Mouse (Mus musculus) lung, postnatal 36 days (tissue): ENCODE results near the gene Tst.
A peak's percentile ranks its signal among the peaks of the same experiment; 100 is the strongest.

Source experiments
- DNase-seq: peaks from one replicate; pipeline ENCODE4 v3.0.0; 2022; ENCODE audit warnings: mixed read lengths

The Tst gene

GRCm38 (mm10) chr15:78383450-78384219 lies 22.1 kb downstream of the Tst start:
- no peak for DNase-seq

- no peak for DNase-seq
These were observed 23.6 kb downstream of the Tst start for GRCm38 (mm10) chr15:78382115-78382514.

DNA sequence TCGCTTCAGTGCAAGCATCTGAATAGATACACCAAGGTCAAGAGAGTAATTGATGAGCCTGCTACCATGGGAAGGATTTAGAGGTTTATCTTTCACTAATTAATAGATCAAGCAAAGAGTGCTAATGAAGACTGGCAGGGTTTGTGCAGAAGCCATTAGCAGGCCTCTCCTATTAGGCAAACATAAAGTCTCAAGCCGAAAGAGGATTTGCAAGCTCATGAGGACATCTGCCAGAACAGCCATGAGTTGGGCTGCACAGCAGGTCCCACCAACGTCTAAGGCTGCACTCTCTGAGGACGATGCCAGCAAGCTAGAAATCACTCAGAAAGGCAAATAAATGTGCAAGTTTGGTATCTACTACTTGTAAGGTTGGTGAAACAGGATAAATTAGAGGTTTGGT lies 25.0 kb downstream of the Tst start:
- no peak for DNase-seq

GRCm38 (mm10) chr15:78380208-78380607 lies 25.5 kb downstream of the Tst start:
- no peak for DNase-seq

DNA sequence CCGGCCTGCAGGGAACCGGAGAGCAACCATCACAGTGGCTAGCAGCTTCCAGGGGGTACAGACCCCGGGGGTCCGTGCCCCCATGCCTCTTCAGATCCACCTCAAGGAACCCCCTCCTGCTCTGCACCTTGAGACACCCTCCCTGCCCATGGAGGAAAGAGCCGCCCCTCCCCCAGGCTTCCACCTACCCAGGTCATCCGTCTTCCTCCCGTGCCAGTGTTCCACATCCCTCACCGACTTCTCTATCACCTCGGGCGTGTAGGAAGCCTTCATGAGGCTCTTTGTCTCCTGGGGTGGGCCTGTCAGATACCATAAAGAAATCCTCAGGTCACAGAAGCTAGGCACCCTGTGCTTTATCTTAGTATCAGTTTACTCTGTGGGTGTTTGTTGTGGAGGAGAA lies 27.2 kb downstream of the Tst start:
- no peak for DNase-seq

DNA sequence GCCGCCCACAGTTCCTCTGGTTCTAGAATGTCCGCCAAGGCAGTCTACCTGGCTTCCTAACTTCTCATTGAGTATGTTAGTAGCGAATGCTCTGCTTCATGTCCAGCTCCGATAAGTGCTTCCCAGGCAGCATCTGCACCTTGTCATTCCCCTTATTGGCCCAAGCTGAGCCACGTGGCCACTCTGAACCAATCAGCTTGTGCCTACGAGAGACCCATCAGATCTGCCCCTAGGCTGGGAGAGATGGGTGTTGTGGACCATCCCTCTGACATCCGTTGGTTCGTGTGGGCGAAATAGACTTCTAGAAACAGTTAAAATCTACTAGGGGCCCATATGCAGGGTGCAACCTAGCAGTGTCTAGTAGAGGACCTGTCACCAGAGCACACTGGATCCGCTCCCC lies 27.8 kb downstream of the Tst start:
- no peak for DNase-seq

GRCm38 (mm10) chr15:78374204-78374603 lies 31.5 kb downstream of the Tst start:
- DNase-seq: peak; percentile 60

DNA sequence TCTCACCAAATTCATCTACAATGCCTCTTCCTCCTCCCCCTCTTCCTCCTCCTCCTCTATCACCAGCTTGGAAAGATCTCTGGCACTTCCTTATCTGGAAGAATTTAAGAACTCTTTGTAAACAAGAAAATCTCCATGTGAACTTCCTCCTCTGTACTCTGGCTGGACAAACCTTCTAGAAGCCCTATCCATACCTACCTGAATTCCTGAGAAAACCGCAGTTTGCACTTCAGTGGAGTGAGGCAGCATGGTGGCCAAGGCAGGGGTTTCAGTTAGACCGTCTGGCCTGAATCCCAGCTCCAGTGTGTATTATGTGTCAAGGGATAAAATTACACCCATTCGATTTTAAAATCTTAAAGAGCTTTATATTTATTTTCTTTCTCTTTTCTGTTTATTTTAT lies 32.9 kb downstream of the Tst start:
- peak; percentile 81 for DNase-seq

DNA sequence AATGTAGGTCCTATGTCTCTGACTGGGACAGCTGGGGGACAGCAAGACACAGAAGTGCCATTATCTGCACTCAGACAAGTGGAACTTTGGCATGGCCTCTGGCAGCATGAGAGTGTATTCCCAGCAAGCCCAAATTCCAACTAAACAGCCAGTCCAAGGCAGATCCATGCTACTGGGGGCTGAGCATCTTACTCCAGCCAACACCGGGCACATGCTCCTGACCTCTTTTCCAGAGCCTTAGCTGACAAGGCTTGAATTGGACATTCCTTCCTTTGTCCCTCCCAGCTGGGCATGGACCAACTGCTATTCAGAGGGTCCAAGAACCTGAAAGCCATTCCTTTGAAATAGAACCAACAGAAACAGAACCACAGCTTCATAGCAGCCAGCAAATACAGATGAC lies 36.1 kb downstream of the Tst start:
- no peak for DNase-seq

- peak; percentile 76 for DNase-seq
These were observed 36.8 kb downstream of the Tst start for GRCm38 (mm10) chr15:78368926-78369346.

DNA sequence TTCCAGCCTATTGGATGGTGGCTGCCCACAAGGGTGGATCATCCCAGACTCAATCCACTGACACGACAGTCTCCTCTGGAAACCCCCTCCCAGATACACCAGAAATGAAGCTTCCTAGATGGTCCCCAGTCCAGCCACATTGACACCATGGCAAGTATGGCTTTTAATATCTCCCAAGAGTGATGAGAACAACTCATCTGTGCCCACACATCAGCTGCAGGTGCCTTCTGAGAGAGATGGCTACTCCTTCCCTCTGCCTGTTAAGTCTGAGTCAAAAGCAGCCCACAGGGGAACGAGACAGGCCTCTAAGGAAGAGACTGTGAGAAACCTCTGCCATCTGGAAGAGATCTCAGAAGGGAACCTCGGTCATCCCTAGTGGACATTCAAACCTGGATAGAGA lies 37.9 kb downstream of the Tst start:
- no peak for DNase-seq

DNA sequence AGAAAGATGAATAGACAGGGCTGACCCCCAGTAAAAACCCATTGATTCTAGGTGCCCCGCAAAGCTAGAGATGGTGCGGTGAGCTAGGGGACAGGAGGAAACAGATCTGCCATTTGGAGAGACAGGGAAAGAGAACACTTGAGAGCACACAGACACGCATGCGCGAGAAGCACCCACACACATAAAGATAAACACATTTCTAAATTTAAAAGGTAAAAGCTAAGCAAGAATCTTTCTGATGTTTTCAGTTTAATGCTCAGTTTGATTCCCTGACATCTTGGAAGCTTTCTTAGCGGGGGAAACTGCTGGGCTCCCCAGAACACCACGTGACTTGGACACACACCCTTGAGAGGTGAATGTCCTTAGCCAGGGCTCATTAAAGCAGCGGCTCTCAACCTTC lies 38.8 kb downstream of the Tst start:
- DNase-seq: no peak

DNA sequence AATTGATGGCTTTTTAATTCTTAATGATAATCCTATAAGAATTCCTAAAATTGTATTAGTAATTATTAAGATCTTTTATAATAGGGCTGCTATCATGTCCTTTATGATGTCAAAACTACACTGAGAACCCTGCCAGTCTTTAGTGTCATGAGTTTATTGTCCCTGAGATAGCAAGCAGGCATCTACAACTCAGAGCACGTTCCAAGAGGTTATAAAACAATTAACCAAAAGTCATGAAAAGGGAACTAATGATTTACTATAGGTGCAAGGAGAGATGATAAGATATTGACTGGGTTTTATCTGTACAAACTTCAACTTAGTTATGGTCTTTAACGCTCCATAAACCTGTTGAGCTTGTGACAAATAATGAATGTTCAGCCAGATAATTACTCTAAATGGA lies 39.8 kb downstream of the Tst start:
- DNase-seq: no peak

DNA sequence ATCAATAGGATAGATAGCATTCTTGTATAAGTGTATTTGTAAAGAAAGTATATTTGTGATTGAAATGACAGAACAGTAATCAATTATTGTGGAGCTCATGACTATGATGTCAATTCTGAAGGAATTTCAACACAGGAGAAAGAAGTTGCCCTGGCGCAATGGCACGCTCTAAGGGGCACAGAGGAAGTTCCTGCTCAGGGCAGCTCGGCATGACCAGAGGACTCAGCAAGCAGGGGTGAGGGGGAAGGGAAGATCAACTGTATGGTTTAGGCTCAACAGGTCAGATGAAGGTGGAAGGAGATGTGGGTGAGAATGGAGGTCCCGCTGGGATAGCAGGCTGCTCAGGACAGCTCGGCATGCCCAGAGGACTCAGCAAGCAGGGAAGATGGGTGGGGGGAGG lies 50.2 kb downstream of the Tst start:
- DNase-seq: peak; percentile 28

GRCm38 (mm10) chr15:78354958-78355357 lies 50.7 kb downstream of the Tst start:
- peak; percentile 84 for DNase-seq

- peak; percentile 39 for DNase-seq
These were observed 54.0 kb downstream of the Tst start for GRCm38 (mm10) chr15:78351586-78352165.
